Mouse (Mus musculus): Measurements from ENCODE around the gene Insm1.

Gene Insm1

GRCm38 (mm10) chr2:146262966-146263365, 41.2 kb downstream of the Insm1 start:
- no peak for DNase-seq (ENCODE audit: low spot score)

DNA sequence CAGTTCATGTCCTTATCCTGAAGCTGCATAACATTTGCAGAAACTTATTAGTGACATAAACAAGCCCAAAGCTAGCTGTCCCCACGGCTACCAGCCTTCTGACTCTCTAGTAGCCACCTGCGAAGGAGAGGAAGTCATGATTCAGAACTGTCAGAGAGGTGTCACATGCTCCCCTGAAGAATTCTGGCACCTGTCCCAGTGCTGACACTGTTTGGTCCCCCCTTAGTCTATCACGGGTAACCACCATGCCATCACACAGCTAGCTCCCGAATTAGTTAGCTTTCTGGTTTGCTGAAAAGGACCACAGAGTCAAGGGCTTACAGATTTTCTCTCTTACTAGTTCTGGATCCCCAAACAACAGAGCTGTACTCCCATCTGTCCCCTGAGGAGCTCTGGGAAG, 43.3 kb downstream of the Insm1 start:
- DNase-seq (ENCODE audit: low spot score), result no peak

DNA sequence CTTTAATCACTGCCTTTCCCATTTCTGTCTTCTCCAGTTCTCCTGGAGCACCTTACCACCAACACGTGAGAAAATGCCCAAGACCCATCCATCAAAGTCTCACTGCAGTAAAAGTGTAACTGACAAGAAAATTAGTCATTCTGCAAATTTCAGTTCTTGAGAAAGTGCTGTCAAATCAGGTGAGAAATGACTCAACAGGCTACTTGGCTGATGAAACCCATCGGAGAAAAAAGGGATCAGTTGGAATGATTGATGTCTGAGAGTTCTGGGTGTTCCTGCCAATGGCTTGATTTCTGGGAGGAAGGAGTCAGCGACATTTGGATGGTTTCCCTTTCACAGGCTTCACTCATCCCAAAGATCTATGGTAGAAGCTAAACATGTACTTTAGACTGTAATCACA, 44.8 kb downstream of the Insm1 start:
- DNase-seq (ENCODE audit: low spot score), result no peak

All from c-Kit-positive CD71-positive TER-119-positive erythroid progenitor cells, embryonic 14.5 days (primary cell).